Mouse (Mus musculus): Measurements from ENCODE around the gene Aicda.

The Aicda gene

DNA sequence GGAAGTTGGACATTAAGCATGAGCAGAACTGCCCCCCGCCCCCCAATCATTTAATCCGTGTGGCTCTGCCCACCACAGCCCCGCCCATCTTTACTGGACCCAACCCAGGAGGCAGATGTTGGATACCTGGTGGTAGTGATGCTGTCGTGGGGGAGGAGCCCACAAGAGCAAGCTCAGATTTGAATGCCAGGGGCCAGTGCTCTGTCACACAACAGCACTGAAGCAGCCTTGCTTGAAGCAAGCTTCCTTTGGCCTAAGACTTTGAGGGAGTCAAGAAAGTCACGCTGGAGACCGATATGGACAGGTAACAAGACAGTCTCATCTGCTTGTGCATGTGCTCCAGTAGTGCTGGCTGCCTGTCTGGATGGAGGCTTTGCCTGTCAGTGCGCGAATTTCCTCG is at the start of gene Aicda:
Aicda (plus strand) TSS at position 196 of the 400 bp plus-strand sequence.
- in situ Hi-C loops (cut with MboI; ENCODE audit: unreplicated experiment in 2 of 2): no loop called here

DNA sequence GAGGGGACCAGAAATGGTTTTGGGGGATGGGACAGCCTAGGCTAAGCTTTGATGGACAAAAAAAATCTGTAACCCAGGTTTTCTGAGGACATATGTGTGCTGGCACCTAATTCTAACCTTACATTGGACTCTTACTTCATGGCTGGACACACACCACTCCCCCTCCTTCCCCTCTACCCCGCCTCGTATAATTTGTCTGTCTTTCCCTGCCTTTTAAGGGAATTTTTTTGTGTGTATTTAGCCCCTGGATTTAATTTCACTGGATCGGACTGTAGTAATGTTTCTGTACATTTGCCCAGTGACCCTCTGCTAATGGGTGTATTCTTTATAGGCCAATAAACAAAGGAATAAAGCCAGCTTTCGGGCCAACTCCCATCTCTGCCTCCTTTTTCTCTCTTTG is 48.6 kb upstream of the Aicda start:
- in situ Hi-C loops (cut with MboI; ENCODE audit: unreplicated experiment in 2 of 2): loop anchor here in 1 of 2 experiments (25.0 kb wide), 1 partner anchor 1757 kb away; no protein-coding TSS in a partner anchor

DNA sequence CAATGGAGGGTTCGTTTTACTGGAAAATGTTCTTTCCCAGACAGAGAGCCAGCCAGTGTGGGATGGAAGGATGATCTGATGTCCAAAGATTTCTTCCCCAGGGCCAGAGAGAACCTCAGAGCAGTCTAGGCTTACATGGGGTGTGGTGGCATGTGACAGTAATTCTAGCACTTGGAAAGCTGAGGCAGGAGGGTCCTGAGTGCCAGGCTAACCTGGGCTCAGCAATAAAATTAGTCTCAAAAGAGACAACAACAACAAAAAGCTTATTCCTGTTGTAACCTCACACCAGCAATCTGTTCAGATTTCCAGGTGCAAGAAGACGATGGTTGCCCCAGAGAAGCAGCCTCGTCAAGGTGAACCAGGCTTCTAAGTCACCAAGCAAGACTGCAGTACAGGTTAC is 48.1 kb upstream of the Aicda start, which contains the start of gene Mfap5:
Mfap5 (plus strand) TSS at position 301 of the 400 bp plus-strand sequence.
- in situ Hi-C loops (cut with MboI; ENCODE audit: unreplicated experiment in 2 of 2): loop anchor here in 1 of 2 experiments (25.0 kb wide), 1 partner anchor 1757 kb away; no protein-coding TSS in a partner anchor

DNA sequence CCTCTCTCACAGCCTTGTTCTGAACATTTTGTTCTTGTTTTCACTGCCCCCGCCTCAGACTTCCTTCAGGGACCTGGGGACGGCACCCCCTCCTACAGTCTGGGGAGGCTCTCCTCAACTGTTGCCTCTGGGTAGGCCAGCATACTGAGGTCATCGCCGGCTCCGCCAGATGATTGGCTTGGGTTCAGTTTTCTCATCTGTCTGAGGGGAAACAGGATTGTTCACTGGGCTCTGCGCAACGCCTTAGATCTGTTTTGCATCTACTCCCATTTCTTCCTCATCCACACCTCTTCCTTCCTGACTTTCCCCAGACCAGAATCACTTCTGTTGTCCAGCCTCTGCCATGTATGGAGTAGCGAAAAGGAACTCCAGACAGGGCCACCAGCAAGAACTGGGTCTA is 45.1 kb upstream of the Aicda start:
- in situ Hi-C loops (cut with MboI; ENCODE audit: unreplicated experiment in 2 of 2): loop anchor here in 1 of 2 experiments (25.0 kb wide), 1 partner anchor 1754 kb away; no protein-coding TSS in a partner anchor

DNA sequence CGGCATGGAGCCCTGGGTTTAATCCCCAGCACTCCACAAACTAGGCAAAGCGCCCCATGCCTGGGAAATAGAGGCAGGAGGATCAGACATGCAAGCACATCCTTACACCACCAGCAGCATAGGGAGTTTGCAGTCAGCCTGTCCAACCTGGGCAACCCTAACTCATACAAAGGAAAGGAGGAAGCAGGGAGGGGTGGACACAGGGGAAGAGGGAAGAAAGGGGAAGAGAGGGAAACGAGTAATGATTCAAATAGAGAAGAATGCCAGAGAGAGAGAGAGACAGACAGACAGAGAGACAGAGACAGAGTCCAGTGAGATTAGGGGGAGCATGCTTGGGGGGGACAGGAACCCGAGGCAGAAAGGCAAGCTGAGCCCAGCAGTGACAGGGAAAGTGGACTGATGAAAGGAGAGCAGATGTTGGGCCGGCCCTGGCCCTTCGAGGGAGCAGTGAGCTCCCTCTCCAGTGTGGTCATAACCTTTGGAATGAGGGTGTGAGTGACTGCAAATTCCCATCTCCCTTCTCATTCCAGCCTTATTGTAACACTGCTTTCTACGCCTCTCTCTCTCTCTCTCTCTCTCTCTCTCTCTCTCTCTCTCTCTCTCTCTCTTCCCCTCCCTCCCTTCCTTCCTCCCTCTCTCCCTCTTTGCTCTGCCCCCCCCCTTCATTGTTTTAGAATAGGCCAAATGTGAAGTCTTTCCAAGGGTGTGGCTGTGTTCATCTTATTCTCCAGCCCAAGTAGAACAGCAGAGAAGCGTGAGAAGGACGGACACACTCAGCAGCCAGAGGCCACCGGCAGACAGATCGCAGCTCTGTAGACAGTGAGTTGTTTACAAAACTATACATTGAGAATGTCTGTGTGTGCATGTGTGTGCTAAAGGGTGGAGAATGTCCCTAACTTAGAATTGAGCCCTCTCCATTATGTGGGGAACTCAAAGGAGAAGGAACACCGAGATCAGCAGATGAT is 40.4 kb upstream of the Aicda start:
- in situ Hi-C loops (cut with MboI; ENCODE audit: unreplicated experiment in 2 of 2): loop anchor here in 1 of 2 experiments (25.0 kb wide), 1 partner anchor 1749 kb away; no protein-coding TSS in a partner anchor

DNA sequence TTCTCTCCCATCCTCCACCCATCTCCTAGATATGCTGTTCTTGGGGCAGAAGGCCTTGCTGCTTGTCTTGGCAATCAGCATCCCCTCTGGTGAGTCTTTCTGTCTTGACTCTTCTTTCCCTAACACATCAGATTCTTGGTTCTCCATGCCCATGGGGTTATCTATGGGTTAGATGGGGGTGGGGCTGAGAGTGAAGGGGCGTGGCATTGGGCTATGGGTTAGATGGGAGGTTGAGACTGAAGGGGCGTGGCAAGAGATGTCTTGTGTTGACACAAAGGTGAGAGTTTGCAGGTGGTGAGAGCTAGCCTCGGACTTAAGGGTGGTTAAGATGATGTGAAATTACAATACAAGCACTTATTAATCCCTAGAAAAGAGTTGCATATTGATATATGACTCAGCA is 39.3 kb upstream of the Aicda start:
- in situ Hi-C loops (cut with MboI; ENCODE audit: unreplicated experiment in 2 of 2): loop anchor here in 1 of 2 experiments (25.0 kb wide), 1 partner anchor 1748 kb away; no protein-coding TSS in a partner anchor

DNA sequence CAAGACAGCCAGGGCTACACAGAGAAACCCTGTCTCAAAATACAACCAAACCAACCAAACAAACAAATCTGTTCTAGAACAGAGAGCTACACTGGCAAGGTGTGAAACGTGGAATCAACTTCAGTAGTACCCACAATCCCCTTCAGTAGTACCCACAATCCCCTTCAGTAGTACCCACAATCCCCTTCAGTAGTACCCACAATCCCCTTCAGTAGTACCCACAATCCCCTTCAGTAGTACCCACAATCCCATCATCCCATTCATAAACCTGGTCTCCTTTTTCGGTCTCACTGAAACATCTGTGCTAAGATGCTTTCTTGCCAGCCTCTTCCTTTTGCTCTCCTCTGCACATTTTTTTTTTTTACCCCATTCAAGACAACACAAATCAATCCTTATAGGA is 37.8 kb upstream of the Aicda start:
- in situ Hi-C loops (cut with MboI; ENCODE audit: unreplicated experiment in 2 of 2): loop anchor here (5.0 to 25.0 kb wide), 2 partner anchors 118 to 1747 kb away; no protein-coding TSS in a partner anchor

DNA sequence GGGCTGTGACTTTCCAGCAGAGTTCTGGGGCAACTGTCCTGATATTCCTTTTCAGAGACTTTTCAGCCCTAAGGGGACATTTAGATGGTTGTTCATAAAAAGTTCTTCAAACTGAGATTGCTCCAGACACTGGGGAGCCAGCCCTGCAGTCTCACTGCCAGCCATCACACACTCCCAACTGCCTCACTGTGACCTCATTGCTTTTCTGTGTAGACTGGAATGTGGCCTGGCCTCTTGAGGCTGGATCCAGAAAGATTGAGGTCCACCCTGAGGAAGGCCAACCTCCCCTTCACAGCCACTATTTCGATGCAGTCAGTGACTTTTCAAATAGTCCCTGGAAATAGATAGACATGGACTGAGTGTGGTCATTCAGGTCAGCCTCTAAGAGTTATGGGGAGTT is 35.9 kb upstream of the Aicda start:
- in situ Hi-C loops (cut with MboI; ENCODE audit: unreplicated experiment in 2 of 2): loop anchor here (5.0 to 25.0 kb wide), 2 partner anchors 120 to 1745 kb away; no protein-coding TSS in a partner anchor

DNA sequence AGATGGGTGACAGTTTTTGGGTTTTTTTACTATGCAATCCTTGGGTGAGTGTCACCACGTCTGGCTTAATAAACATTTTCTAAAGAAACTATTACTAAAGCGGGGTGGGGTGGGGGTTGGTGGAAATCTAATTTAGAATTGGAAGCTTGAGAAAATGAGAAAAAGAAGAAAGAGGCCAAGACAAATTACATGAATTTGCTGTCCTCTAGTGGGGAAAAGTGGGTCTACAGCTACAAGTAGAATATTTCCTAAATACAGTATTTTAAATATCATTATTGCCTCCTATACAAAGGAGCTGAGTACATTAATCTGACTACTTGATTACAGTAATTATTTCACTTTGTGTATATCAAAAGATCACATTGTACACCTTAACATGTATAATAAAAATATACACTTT is 34.2 kb upstream of the Aicda start:
- in situ Hi-C loops (cut with MboI; ENCODE audit: unreplicated experiment in 2 of 2): loop anchor here (5.0 to 25.0 kb wide), 2 partner anchors 122 to 1743 kb away; no protein-coding TSS in a partner anchor

DNA sequence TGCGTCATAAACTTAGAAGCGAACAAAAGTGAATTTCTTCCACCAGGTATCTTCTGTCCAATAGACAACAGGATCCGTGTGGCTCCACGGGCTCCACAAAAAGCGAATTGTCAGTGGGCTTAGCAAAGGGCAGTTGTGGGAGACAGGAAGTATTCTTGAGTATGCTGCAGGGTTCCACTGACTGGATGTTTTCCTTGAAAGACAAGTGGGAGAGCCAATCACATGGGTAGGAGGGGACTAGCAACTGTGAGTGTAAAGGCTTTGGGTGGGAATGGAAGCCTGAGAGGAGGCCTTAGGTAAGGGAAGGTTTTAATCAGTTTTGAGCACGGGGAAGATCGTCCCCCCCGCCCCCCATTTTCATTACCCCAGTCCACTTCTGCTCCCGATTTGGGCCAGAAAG is 31.0 kb upstream of the Aicda start:
- in situ Hi-C loops (cut with MboI; ENCODE audit: unreplicated experiment in 2 of 2): loop anchor here in 1 of 2 experiments (25.0 kb wide), 1 partner anchor 1740 kb away; no protein-coding TSS in a partner anchor

DNA sequence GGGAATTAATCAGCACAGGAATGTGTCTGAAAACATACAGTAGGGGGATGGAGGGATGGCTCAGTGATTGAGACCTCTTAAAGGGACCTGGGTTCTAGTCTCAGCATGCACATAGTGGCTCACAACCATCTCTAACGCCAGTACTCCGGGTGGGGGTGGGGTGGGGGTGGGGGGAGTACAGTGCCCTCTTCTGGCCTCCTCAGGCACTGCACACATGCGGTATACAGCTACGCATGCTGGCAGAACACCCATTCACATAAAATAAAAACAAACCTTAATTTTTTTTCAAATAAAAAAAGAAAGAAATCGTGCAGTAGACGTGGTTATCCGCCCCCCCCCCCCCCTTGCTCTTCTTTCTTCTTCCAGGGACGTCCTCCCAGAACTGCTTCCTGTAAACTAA is 30.3 kb upstream of the Aicda start:
- in situ Hi-C loops (cut with MboI; ENCODE audit: unreplicated experiment in 2 of 2): loop anchor here in 1 of 2 experiments (25.0 kb wide), 1 partner anchor 1739 kb away; no protein-coding TSS in a partner anchor

DNA sequence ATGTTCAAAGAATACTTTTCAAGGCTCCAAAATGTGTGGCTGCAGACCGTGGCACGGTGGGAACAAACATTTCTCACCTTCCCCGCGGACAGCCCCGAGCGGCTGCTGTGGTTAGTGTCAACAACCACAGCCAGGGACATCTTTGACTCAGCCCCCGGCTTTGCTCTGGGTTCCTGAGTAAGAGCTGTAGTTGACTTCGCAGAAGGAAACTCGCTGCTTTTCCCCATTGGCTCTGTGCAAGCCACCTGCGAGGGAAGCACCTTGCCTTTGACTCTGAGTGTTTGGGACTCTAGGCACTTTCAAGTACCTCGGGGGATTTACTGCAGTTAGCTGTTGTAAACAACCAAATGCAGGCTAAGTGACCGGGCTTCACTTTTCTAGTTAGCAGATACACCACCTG is 26.0 kb upstream of the Aicda start:
- in situ Hi-C loops (cut with MboI; ENCODE audit: unreplicated experiment in 2 of 2): loop anchor here (5.0 to 25.0 kb wide), 3 partner anchors 35 to 1435 kb away; partner anchors contain the start of gene Usp18 (in 1 of the 2)

DNA sequence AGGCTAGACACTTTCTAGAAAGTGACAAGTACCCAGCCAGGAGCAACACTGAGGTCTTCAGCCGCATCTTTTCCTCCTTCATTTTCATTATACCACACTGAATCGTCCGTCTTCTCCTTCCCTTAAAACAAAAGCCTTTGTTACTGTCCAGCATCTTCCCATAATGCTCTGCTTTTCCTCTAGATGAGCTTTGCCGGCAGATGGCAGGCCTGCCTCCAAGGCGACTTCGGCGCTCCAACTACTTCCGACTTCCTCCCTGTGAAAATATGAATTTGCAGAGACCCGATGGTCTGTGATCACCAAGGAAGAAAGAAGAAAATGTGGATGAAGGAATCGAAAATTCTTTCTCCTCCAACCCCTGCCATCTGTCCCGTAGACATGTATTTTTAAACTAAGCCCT is 25.5 kb upstream of the Aicda start:
- in situ Hi-C loops (cut with MboI; ENCODE audit: unreplicated experiment in 2 of 2): loop anchor here (5.0 to 25.0 kb wide), 3 partner anchors 34 to 1434 kb away; partner anchors contain the start of gene Usp18 (in 1 of the 2)

DNA sequence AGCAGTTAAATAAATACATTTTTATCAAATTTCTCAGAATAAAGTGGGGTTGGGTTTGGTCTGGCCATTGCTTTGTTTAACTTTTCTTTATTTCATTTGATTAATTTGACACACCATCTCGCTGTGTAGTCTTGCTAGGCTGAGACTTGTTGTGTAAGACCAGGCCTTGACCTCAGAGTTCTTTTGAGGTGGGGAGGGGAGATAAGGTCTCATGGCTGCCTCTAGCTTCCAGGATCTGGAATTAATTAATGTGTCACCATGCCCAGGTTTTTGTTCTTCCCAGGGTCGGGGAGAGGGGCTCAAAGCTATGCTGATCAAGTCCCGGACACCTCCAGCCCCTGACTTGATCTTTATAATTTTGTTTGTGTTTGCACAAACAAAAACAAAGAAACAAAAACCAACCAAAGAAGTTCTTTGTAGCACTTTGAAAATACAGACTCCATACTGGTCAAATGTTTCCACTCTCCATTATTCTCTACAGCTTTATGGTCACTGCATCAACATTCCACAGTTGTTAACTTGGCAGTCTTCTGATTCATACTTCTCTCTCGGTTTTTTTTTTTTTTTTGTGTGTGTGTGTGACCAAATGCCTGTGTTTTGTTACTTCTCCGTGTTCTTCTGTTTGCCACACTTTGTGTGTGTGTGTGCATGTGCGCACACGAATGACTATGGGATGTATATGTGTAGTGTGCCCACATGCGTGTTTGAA is 22.0 kb upstream of the Aicda start:
- in situ Hi-C loops (cut with MboI; ENCODE audit: unreplicated experiment in 2 of 2): loop anchor here (5.0 to 25.0 kb wide), 3 partner anchors 71 to 1431 kb away; partner anchors contain the start of genes Apobec1 (in 1 of the 2) and Usp18 (in 1 of the 2)

DNA sequence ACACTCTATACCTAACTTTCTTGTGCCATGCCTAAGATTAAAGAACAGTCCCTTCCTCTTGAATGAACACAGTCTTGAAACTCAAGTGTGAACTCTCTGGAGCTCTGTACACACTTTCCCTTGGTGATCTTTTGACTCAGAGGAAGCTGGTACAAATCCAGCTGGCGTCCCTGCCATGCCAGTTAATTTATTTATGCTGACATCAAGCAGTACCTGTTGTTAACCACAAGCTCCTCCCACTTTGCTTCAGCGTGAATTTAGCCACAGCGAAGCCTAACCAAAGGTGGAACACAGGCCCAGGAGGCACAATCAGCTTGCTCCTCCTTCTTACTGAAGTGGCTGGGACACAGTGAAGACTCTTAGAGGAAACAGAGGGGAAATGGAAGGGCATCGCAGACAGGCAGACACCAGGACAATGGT is 20.7 kb upstream of the Aicda start:
- in situ Hi-C loops (cut with MboI; ENCODE audit: unreplicated experiment in 2 of 2): loop anchor here (5.0 to 25.0 kb wide), 3 partner anchors 69 to 1429 kb away; partner anchors contain the start of genes Apobec1 (in 1 of the 2) and Usp18 (in 1 of the 2)

DNA sequence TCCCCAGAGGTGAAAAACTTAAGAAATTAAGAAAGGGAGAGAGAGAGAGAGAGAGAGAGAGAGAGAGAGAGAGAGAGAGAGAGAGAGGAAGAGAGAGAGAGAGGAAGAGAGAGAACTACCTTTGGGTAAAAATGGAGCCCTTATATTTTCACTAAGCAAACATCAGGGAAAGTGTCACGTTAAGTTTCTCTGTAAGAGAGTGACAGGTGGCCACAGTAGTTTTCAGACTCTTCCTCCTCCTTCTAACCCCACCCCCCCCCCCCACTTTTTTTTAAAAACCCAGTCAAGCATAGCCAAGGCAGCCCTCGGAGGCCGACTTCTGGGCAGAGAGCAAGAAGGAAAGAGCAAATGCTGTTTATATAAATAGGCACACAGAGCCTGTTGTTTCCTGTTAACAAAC is 19.6 kb upstream of the Aicda start:
- in situ Hi-C loops (cut with MboI; ENCODE audit: unreplicated experiment in 2 of 2): loop anchor here (5.0 to 25.0 kb wide), 3 partner anchors 68 to 1428 kb away; partner anchors contain the start of genes Apobec1 (in 1 of the 2) and Usp18 (in 1 of the 2)

DNA sequence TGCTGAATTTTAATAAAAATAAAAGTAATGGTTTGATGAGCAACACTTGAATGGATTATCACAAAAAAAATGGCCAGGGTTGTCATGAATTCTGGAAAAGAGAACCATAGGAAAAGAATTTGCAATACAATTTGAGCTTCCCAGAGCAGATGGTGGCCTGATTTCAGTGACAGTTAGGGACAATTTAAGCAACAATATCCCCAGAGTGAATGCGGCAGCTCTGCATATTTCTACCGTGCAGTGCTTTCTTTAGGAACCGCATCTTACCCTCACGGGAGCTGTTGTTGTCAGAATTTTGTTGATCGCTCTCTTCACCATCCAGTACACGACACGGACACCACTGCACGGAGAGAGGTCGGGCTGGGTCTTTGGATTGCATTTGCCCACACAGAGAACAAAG is 14.0 kb upstream of the Aicda start:
- in situ Hi-C loops (cut with MboI; ENCODE audit: unreplicated experiment in 2 of 2): loop anchor here (25.0 kb wide), 2 partner anchors 1302 to 1423 kb away; partner anchors contain the start of gene Usp18 (in 1 of the 2)

DNA sequence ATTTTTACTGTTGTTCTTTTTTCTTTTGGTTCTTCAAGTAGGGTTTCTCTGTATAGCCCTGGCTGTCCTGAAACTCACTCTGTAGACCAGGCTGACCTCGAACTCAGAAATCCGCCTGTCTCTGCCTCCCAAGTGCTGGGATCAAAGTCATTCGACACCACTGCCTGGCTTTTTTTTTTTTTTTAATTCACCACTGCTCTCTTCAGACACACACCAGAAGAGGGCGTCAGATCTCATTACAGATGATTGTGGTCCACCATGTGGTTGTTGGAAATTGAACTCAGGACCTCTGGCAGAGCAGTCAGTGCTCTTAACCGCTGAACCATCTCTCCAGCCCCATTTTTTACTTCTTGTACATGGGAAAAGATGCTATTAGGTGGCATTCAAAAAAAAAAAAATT is 11.1 kb upstream of the Aicda start:
- in situ Hi-C loops (cut with MboI; ENCODE audit: unreplicated experiment in 2 of 2): loop anchor here (25.0 kb wide), 2 partner anchors 1305 to 1420 kb away; partner anchors contain the start of gene Usp18 (in 1 of the 2)

DNA sequence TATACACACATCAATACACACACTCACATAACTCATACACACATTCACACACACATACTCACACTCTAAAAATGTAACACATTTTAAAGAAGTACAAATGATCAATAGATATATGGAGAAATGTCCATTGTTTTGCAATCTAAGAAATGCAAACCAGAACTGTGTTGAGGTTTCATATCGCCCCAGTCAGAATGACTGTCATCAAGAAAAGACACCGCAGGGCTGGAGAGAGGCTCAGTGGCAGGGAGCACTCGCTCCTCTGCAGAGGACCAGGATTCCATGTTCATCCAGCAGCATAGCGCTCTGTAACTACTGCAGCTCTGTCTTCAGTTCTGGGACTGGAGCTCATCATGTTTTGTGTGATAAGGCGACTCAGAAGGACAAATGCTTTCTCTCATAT is 10.0 kb upstream of the Aicda start:
- in situ Hi-C loops (cut with MboI; ENCODE audit: unreplicated experiment in 2 of 2): loop anchor here (25.0 kb wide), 2 partner anchors 1306 to 1419 kb away; partner anchors contain the start of gene Usp18 (in 1 of the 2)

DNA sequence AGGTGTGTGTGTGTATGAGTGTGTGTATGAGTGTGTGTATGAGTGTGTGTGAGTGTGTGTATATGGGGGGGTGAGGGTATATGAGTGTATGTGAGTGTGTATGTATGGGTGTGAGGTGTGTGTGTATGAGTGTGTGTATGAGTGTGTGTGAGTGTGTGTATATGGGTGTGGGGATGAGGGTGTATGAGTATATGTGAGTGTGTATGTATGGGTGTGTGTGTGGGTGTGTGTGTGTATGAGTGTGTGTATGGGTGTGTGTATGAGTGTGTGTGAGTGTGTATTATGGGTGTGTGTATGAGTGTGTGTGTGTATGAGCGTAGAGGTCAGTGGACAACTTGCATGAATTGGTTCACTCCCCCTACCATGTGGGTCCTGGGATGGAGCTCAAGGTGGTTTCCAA is 8.9 kb upstream of the Aicda start:
- in situ Hi-C loops (cut with MboI; ENCODE audit: unreplicated experiment in 2 of 2): loop anchor here (25.0 kb wide), 2 partner anchors 1307 to 1418 kb away; partner anchors contain the start of gene Usp18 (in 1 of the 2)

All from v-Abl transformed pro-B cells (cell line).